9 mouse cellular contexts compared by ENCODE assay signal in the genomic region with DNA sequence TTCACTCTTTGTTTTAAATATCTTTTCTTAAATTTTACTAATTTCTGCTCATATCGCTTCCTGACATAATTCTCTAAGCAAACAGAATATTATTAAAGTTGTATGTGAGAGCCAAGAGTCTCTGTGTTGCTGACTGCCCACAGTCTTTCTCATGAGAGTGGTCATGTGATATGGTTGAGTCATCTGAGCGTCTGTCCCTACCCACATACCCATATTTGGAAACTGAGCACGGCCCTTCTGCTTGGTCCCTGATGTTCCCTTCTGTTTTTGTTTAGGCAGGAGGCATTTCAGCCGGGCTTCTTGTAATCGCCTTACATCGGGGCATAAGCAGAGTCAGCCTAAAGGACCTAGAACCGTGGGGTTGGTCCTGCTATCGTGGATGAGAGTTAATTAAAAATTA.
A peak's percentile ranks its signal among the peaks of the same experiment; 100 is the strongest.
DNase-seq lines count a peak whose midpoint lies in the region; ATAC-seq and TF ChIP-seq lines count a peak whose summit lies in the region.
"Had no signal": no experiment of that assay in that cellular context is flagged by ENCODE, and none has a peak within 500 bp of the region (broad histone marks: within the 10 kb centered on the region; RNA-seq: fewer than 3 reads in every experiment).

No protein-coding gene starts in this region.

- no peak overlapping the region for H3ac ChIP-seq in myocyte (ENCODE audit: control insufficient read depth, insufficient read length)

- H3K4me2 ChIP-seq in embryonic facial prominence, embryonic 11.5 days (ENCODE audit: low read depth, low read length) = no peak overlapping the region
- peak overlapping the region; percentile 65 for H3K4me2 ChIP-seq in myocyte (ENCODE audit: low read depth)
- H3K4me2 ChIP-seq in neural tube, embryonic 15.5 days = no peak overlapping the region

- H3K27ac ChIP-seq in embryonic facial prominence, embryonic 11.5 days (replicated peaks; ENCODE audit: low read depth, low read length) = no peak overlapping the region
- no peak overlapping the region for H3K27ac ChIP-seq in neural tube, embryonic 15.5 days (replicated peaks)

- no peak for TF ChIP-seq POLR2A in myocyte (IDR thresholded peaks at IDR 0.05; ENCODE audit: insufficient read length, low read depth)

- H3K4me1 ChIP-seq in embryonic facial prominence, embryonic 11.5 days (ENCODE audit: control insufficient read depth, insufficient read depth, low read length) = no peaks in the 10 kb centered on the region
- H3K4me1 ChIP-seq in neural tube, embryonic 15.5 days = 0 out of 2 replicates have a peak, but pooled peaks cover 4% of the 10 kb centered on the region
- H3K4me1 ChIP-seq: megakaryocyte, embryonic 14.5 days had no signal

- H3K79me2 ChIP-seq in myocyte (ENCODE audit: control insufficient read depth, insufficient read depth) = peaks cover 4% of the 10 kb centered on the region

- intact Hi-C loops in left cerebral cortex, postnatal 10 days (cut with DNase I) = no loop called here

- H3K36me3 ChIP-seq in embryonic facial prominence, embryonic 11.5 days (replicated peaks; ENCODE audit: control insufficient read depth, insufficient read depth, low read depth, low read length) = no peaks in the 10 kb centered on the region
- H3K36me3 ChIP-seq in myocyte (ENCODE audit: control insufficient read depth, insufficient read depth) = no peaks in the 10 kb centered on the region
- peaks cover 7% of the 10 kb centered on the region; the same call in 1 of the 2 replicates for H3K36me3 ChIP-seq in neural tube, embryonic 15.5 days

- no peaks in the 10 kb centered on the region for H3K27me3 ChIP-seq in embryonic facial prominence, embryonic 11.5 days (ENCODE audit: control insufficient read depth, insufficient read depth, low read length)
- H3K27me3 ChIP-seq in myocyte (ENCODE audit: control insufficient read depth, insufficient read depth, insufficient read length) = no peaks in the 10 kb centered on the region
- no peaks in the 10 kb centered on the region for H3K27me3 ChIP-seq in neural tube, embryonic 15.5 days (replicated peaks)
- H3K27me3 ChIP-seq: megakaryocyte, embryonic 14.5 days had no signal

- H3K9ac ChIP-seq in embryonic facial prominence, embryonic 11.5 days (replicated peaks; ENCODE audit: low read length) = no peak overlapping the region
- no peak overlapping the region for H3K9ac ChIP-seq in neural tube, embryonic 15.5 days (replicated peaks)

- no peak overlapping the region for H3K4me3 ChIP-seq in embryonic facial prominence, embryonic 11.5 days (ENCODE audit: low read depth, low read length)
- no peak overlapping the region for H3K4me3 ChIP-seq in myocyte
- no peak overlapping the region for H3K4me3 ChIP-seq in neural tube, embryonic 15.5 days (replicated peaks)
- H3K4me3 ChIP-seq: megakaryocyte, embryonic 14.5 days had no signal

- peak; percentile 93 for ATAC-seq in frontal cortex, adult (ENCODE audit: low TSS enrichment)
- 0 out of 2 replicates have a peak, but pooled peaks have one; percentile 65 for ATAC-seq in embryonic facial prominence, embryonic 11.5 days (replicated peaks; ENCODE audit: insufficient number of reproducible peaks, low FRiP score, low TSS enrichment, low read depth)
- ATAC-seq in neural tube, embryonic 15.5 days (ENCODE audit: low FRiP score) = no peak

- H3K9me3 ChIP-seq in embryonic facial prominence, embryonic 11.5 days (replicated peaks; ENCODE audit: control insufficient read depth, low read length) = no peaks in the 10 kb centered on the region
- no peaks in the 10 kb centered on the region for H3K9me3 ChIP-seq in neural tube, embryonic 15.5 days (replicated peaks)

- no peak for DNase-seq in frontal cortex, postnatal 25 days (ENCODE audit: low spot score in 2 of 2)
- peak; percentile 36 to 58 for DNase-seq in left cerebral cortex, adult 9 months (ENCODE audit: low spot score in 2 of 2)
- no peak for DNase-seq in left cerebral cortex, postnatal 10 days (ENCODE audit: extremely low spot score in 1 of 2, low spot score in 2 of 2)
- DNase-seq in embryonic facial prominence, embryonic 11.5 days (ENCODE audit: low spot score) = peak; percentile 63
- DNase-seq in testis, postnatal 14 days (ENCODE audit: low spot score) = no peak

- 46% methylated on average over 8 of the region's 8 CpGs for WGBS in embryonic facial prominence, embryonic 11.5 days
- 64% methylated on average over 8 of the region's 8 CpGs for WGBS in neural tube, embryonic 15.5 days

TF ChIP-seq in myocyte, 11 proteins besides CTCF, POLR2A, EP300 and RAD21:
- TF ChIP-seq SRF (IDR thresholded peaks at IDR 0.05; ENCODE audit: control insufficient read depth, insufficient read length, low read depth) (peak; percentile 88), USF1 (IDR thresholded peaks at IDR 0.05; ENCODE audit: low read depth) (peak; percentile 90), CEBPB (IDR thresholded peaks at IDR 0.05; ENCODE audit: insufficient read depth, poor library complexity, severe bottlenecking) (no peak)
TF ChIP-seq in myocyte: peak in this region for 2.

Comparison
In these comparisons a context has a peak if more than half of its experiments do, and no peak if none do; other contexts are left out.
1. DNase-seq: peak in left cerebral cortex, adult 9 months (2 of 2) and embryonic facial prominence, embryonic 11.5 days (single experiment); none in frontal cortex, postnatal 25 days (0 of 2), left cerebral cortex, postnatal 10 days (0 of 2) and testis, postnatal 14 days (single experiment).